Mouse (Mus musculus) cortical plate, adult 2 months (tissue): ENCODE results near the gene Ankrd33. TPM values are rescaled to one million over a fixed set of nuclear protein-coding genes. Genes with fewer than 3 reads are reported as not detected.
"Not testable (repeated sequence)": the region's sequence is repeated elsewhere in the genome, so short reads cannot be mapped to it uniquely, and the experiment has no call there.

Source experiments
- H3K27ac ChIP-seq: fragments of 200-500 bp; 2 replicates; pipeline ENCODE4 v1.5.1; 2012; ENCODE audit warnings: low read length, control low read depth, inconsistent platforms; ENCODE audit not compliant: insufficient read depth
- H3K4me1 ChIP-seq: fragments of 200-500 bp; 2 replicates; pipeline ENCODE4 v1.6.1; 2011; ENCODE audit warnings: low read length; ENCODE audit not compliant: control insufficient read depth, insufficient read depth
- H3K4me3 ChIP-seq: fragments of 200-500 bp; 2 replicates; pipeline ENCODE4 v1.5.1; 2011; ENCODE audit warnings: mild to moderate bottlenecking, low read length, control low read depth; ENCODE audit not compliant: insufficient read depth
- CTCF ChIP-seq: fragments of 200-500 bp; IDR thresholded peaks from 2 replicates; pipeline ENCODE4 v1.5.1; 2011; ENCODE audit warnings: mild to moderate bottlenecking, control low read depth, low read length; ENCODE audit not compliant: insufficient read depth; ENCODE audit errors: extremely low read depth
- POLR2A ChIP-seq: fragments of 200-500 bp; IDR thresholded peaks from 2 replicates; pipeline ENCODE4 v1.6.1; 2011; ENCODE audit warnings: mild to moderate bottlenecking, low read length, control low read depth; ENCODE audit not compliant: insufficient read depth; ENCODE audit errors: extremely low read depth
- polyA plus RNA-seq: library from polyadenylated mRNA; depleted of rRNA; stranded (reverse); fragments of >200 nt; gene quantifications from 2 replicates; pipeline ENCODE4 v1.2.3, GENCODE M21; 2012

The Ankrd33 gene
- polyA plus RNA-seq, 1 experiment: not detected

GRCm38 (mm10) chr15:101097985-101098651 is 17.4 kb upstream of the Ankrd33 start:
- no peak overlapping the region for H3K27ac ChIP-seq
- no peak overlapping the region for H3K4me3 ChIP-seq
- TF ChIP-seq POLR2A: no peak
- no peak for TF ChIP-seq CTCF
- no peaks in the 10 kb centered on the region for H3K4me1 ChIP-seq

GRCm38 (mm10) chr15:101100996-101101395 is 14.6 kb upstream of the Ankrd33 start:
- TF ChIP-seq CTCF (no peak), POLR2A (no peak)
- Histone ChIP-seq H3K4me1 (no peaks in the 10 kb centered on the region), H3K27ac (no peak overlapping the region), H3K4me3 (no peak overlapping the region)

- Histone ChIP-seq H3K4me1 (no peaks in the 10 kb centered on the region), H3K27ac (no peak overlapping the region), H3K4me3 (no peak overlapping the region)
- TF ChIP-seq CTCF (no peak), POLR2A (no peak)
Observed at GRCm38 (mm10) chr15:101103605-101104304, 11.8 kb upstream of the Ankrd33 start.

- TF ChIP-seq POLR2A (no peak), CTCF (peak; percentile 81)
- no peak overlapping the region for H3K27ac ChIP-seq
- H3K4me3 ChIP-seq: peak overlapping the region; percentile 9; the same call in 1 of the 2 replicates
- H3K4me1 ChIP-seq: no peaks in the 10 kb centered on the region
Observed at GRCm38 (mm10) chr15:101105496-101105994, 10.0 kb upstream of the Ankrd33 start.

GRCm38 (mm10) chr15:101106011-101106410 is 9.5 kb upstream of the Ankrd33 start:
- H3K4me3 ChIP-seq: no peak overlapping the region
- H3K4me1 ChIP-seq: no peaks in the 10 kb centered on the region
- H3K27ac ChIP-seq: no peak overlapping the region
- TF ChIP-seq POLR2A (no peak), CTCF (no peak)

- Histone ChIP-seq H3K4me1 (no peaks in the 10 kb centered on the region), H3K4me3 (no peak overlapping the region), H3K27ac (no peak overlapping the region)
- TF ChIP-seq POLR2A (no peak), CTCF (no peak)
Observed at GRCm38 (mm10) chr15:101107906-101108671, 7.5 kb upstream of the Ankrd33 start.

- no peaks in the 10 kb centered on the region for H3K4me1 ChIP-seq
- H3K4me3 ChIP-seq: no peak overlapping the region
- no peak for TF ChIP-seq POLR2A
- TF ChIP-seq CTCF: no peak
- H3K27ac ChIP-seq: no peak overlapping the region
Observed at GRCm38 (mm10) chr15:101113176-101113575, 2.4 kb upstream of the Ankrd33 start.

- H3K4me1 ChIP-seq, H3K27ac ChIP-seq, H3K4me3 ChIP-seq: not testable (repeated sequence)
Observed at GRCm38 (mm10) chr15:101113778-101114177, 1.8 kb upstream of the Ankrd33 start.

- peak; percentile 46 for TF ChIP-seq CTCF
- no peak for TF ChIP-seq POLR2A
- Histone ChIP-seq H3K27ac (no peak overlapping the region), H3K4me3 (no peak overlapping the region), H3K4me1 (no peaks in the 10 kb centered on the region)
Observed at GRCm38 (mm10) chr15:101118399-101119125, 3.0 kb downstream of the Ankrd33 start.
